Mouse (Mus musculus) thymus, postnatal 25 days (tissue): ENCODE measurements around the gene Glul.

Source experiments
- DNase-seq: peaks from one replicate; pipeline ENCODE4 v3.0.0; 2022

Glul gene

DNA sequence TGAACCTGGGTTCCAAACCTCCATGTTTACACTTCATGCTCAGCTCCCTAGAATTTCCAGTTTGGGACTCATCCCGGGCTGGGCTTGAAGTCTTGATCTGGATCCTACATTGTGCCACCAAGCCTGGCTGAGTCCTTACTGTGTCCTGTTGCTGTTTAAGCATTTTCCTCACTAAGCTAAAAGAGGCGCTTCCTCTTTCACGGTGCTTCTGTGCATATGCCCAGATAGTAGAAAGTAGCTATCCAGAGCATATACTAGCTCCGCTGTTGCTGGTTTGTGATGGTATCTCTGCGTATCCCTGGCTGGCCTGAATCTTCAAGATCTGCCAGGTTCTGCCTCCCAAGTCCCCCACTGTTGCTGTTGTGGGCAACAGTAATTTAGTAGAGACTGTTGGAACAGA is 10.7 kb downstream of the Glul start:
- no peak for DNase-seq

DNA sequence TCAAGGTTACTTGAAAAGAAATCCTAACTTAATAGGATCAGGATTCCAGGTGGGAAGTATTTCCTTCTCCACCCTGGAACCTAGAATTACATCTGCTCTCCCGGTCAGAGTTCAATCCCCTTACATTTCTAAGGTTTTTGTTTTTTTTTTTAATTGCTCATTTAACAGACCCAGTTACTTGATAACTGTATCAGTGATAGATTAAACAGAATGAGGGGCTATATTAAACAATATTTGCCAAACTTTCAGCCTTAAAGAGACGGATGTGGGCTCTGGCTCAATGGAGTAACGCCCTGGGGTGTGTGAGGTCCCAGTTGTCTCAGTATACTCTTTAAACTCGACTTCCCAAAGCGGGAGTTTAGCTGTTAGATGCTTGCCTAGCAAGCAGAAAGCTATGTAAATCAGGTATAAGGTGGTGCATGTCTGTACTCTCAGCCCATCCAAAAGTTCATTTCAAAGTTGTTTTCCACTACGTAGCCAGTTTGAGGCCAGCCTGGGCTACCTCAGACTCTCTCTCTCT is 11.6 kb downstream of the Glul start:
- no peak for DNase-seq

DNA sequence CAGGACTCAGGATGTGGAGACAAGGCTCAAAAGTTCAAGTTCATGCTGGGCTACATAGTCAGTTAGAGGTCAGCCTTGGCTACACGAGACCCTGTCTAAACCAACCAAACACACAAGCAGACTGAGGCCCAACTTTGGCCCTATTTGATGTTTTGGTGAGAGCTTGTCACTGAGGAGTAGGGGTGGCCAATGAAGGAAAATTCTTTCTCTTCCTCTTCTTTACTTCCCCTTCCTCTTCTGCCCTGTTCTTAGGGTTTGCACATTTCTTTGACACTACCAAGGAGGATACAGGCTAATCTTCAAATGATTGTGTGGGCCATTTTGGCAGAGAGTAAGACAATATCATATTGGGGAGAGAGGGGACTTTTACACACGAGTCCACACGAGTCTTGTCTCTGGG is 14.1 kb downstream of the Glul start:
- no peak for DNase-seq

DNA sequence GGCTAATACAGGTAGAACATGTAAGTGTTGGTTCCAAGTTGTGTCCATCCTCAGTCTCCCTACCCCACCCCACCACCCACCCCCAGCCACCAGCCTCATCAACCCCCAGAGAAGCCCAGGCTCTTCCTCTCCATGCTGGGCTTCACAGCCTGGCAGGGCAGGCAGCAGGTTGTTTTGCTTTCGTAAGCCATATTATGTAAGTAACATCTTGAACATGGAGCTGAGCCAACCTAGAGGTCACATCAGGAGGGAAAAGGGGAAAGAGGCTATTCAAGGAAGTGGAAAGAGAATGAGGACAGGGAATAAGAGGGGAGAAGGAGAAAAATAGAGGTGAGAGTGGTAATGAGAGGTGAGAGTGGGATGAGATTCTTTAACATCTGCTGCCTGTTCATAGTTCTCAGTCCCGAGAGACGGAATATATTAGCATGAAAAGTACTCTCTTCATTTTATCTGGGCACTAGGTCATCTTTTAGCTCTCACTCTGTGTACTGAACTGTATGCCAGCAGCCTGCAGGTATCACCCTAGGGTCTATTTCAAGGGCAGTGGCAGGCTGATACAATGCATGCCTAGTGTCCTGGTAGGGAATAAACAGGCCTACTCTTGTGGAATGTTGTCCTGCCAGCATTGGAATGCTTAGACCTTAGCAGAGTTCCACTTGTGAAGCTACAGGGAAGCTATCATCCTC is 18.9 kb downstream of the Glul start:
- no peak for DNase-seq

DNA sequence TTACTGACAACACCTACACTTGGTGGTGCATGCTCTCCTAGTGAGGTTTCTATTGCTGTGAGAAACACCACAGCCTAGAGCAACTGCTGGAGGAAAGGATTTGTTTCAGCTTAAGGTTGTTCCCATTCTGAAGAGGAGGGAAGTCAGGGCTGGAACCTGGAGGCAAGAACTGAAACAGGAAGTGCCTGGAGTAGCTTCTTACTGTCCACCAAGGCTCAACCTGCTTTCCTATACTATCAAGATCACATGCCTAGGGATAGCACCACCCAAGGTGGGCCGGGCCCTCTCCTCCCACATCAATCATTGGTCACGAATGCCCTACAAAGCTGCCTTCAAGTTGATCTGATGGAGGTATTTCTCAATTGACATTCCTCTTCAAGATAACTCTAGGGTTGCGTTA is 21.9 kb downstream of the Glul start:
- DNase-seq, result no peak

DNA sequence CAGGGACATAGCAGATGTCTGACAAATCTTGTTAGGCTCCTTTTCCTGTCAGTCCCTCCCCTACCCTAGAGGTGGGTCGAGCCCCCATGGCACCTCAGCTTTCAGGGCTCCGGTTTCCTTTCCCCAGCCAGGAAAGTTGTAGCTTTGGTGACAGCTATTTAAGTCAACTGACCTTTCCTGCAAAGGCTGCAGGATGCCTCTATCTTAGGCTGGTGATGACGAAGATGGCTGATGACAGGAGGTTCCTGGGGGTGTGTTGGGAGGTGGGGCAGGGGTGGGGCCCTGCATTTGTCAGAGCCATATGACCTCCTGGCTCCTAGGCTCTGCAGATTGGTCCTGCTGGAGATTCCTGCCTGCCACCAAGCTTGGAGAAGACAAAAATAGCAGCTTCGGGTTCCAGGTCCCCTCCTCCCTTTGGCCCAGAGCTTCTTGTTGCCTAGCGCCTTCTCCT is 22.9 kb downstream of the Glul start:
- no peak for DNase-seq

DNA sequence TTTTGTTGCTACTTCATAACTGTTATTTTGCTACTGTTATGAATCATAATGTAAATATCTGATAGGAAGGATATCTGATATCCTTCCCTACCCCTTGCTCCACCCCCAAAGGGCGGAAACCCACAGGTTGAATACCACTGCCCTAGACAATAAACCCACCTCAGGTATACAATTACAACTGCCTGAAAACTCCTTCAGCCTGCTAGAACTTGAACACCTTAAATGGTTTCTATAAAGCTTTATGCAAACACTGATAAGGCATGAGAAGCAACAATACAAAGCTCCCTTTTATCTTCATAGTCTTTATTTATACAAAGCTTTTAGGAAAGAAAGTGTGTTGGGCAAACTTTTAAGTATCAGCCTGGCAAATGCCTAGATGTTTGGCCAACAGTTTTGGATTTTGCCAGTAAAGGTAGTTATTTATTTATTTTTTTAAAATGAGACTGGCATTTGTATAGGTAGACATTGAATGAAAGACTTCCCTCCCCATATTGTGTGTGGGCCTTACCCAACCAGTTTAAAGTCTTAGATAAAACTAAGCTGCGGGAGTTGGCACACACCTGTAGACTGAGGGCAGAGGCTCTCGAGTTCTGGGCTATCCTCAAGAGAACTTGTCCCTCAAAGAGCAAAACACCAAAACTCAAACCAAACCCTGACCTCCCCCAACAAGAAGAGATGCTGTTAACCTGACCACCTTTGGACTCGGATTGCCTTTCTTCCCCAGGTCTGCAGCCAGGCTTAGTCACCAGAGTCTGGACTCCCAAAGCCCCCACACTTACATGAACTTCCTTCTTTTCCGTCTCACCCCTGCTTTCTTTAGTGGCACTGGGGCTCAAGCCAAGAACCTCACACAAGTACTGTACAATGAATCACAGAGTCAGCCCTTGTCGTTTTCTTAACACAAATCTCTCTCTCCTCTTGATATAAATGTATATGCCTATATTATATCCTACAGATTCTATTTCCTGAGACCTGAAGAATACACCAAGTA is 24.9 kb downstream of the Glul start:
- no peak for DNase-seq

DNA sequence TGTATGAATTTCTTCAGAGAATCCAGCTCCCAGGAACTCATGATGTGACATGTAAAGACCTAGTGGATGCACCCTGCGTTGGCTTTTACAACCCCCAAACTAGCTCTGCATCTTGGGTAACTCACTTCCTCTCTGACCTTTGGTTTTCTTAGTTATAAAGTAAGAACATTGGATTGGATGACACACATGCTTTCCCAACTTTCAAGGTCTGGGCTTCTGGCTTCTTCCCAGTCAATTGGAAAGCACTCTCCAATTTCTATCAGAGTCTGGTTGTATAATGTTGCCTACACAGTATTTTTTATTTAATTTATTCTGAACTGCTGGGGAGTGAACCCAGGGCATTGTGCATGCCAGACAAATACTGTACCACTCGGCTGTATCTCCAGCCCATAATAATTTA is 30.7 kb downstream of the Glul start:
- DNase-seq, result no peak

DNA sequence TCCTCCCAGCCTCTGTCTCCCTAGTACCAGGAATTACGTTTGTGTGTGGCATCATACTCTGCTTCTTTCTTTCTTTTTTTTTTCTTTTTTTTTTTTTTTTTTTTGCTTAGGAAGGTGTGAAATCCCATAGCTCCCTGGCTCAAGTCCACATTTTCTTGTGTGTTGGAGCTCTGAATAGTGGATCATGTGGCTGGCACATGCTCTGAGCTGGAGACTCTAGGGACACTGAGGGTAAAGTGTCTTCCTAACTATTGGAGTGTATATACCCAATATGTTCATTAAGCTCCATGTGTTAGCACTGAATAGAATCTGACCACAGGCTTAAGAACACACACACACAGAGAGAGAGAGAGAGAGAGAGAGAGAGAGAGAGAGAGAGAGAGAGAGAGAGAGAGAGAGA is 34.0 kb downstream of the Glul start:
- DNase-seq, result no peak

DNA sequence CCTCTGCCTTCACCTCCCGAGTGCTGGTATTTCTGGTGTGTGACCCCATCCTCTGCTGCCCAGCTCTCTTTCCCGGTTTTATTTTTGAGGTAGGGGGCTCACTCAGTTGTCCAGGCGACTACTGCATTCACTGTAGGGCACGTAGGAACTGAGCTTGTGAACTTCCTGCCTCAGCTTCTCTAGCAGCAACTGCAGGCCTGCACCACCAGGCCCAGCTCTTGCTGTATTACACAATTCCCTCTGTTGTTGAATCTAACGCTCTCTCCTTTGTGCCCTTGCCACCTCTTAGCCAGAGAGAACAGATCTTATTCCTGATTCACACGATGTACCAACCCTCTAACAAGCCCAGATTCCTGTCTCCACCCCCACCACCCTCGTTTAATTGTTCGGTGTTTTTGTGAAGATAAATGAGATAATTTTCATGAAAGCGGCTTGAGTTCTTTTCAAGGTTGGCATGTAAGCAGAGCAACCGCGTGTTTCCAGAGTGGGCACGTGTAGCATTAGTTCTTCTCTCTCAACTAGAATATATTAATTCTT is 36.2 kb downstream of the Glul start:
- no peak for DNase-seq

DNA sequence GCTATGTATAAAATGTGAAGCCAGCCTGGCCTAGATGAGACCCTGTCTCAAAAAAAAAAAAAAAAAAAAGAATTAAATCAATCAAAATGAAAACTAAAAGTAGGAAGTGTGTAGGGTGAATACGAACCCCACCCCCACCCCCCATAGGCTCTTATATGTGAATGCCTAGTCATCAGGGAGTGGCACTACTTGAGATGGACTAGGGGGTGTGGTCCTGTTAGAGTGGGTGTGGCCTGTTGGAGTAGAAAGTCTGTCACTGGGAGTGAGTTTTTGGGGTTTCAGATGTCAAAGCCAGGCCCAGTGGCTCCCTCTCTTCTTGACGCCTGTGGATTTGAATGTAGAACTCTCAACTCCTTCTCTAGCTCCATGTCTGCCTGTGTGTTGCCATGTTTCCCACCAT is 37.3 kb downstream of the Glul start:
- DNase-seq, result no peak

DNA sequence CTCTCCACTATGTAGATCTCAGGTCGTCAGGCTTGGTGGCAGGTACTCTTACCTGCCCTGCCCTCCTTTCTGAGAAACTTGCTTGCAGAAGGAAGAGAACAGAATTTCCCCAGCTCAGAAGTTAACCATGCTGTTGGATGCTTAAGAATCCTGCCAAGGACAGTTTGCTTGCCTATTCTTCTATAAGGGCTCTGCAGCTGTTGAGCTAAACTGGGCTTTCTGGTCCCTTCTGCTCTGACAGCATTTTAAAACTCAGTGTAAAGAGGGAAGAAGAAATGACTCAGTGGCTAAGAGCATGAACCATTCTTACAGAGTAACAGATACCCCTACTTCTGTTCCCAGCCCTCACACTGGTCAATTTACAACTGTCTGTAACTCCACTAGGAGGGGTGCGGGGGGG is 41.2 kb downstream of the Glul start:
- DNase-seq, result no peak

DNA sequence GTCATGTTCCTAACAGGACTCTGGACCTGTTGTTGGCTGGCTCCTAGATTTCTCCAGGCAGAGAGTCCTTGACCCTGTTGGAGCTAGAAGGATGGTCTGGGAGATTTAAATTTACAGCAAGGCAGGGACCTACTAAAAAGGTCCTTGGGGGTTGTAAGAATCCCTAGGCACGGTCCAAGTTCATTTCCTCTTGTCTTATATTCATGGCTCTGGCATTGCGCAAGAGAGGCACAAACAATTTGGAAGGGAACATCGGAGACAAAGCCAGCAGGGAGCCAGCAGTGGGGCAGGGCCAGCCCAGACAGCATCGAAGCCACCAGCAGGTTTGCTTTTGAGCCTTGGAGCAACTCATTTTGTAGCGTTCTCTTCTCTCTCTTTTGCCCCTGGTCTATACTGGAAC is 45.4 kb downstream of the Glul start:
- no peak for DNase-seq

DNA sequence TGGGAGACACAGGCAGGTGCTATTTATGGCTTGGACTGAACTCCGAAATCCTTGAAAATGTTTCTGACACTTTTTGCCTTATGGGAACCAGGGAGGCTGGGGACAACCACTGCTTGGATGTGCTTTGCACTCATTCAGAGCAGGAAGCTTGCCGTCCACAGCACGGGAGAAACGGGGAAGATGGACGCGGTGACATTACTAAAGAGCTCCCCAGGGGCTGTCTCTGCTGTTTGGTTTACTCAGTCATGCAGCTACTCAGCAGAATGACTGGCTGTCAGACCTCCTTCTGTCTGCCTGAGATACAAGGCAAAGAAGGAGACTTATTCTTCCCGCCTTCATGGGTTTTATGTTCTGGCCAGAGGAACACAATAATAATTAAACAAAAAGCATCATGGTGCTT is 47.2 kb downstream of the Glul start:
- DNase-seq, result no peak

DNA sequence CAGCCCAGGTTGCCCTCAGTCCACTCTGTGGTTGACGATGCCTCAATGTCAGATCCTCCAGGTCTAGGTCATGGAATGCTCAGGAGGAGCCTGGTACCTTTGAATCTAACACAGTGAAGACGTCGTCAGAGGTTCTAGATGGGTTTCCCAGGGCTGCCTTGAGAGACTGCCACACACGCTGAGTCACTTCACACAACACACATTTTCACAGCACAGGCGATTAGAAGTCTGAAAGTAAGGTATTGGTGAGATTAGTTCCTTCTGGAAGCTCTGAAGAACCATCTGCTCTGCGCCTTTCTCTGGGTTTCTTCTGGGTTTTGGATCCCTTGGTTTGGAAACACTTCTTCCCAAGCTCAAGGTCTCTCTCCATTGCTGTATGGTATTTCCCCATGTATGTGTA is 48.1 kb downstream of the Glul start:
- no peak for DNase-seq

DNA sequence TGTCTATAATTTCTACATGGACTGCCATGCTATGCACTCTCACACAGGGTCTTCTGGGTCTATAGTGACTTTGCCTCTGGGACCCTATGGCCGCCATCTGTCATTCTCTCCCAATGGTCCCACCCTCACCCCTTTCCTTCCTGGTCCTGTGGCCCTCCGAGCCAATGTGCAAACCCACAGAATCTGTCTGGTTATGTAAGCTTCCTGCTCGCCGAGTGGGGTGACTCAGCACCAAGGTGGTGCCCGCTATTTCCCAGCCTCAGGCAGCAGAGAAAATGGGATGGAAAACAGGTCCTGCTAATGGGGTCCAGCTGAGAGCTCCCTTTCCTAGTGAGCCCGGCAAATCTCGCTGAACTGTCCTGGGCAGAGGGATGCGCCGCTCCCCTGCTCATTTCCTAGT is 53.5 kb downstream of the Glul start:
- no peak for DNase-seq

DNA sequence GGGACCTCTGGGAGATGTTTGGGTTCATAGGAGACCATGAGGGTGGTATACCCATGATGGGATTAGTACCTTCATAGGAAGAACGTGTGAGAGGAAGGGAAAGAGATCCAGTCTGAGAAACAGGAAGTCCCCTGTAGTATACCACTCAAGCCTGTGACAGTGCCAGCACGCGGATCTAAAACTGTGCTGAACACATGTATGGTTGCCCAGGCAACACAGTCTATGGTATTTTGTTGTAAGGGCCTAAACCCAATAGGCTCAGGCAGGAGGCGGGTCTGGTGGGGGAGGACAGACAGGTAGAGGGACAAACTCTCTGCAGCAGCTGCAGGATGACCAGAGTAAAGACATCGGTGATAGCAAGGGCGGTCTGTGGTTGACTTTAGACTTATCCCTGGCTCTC is 54.1 kb downstream of the Glul start:
- no peak for DNase-seq

DNA sequence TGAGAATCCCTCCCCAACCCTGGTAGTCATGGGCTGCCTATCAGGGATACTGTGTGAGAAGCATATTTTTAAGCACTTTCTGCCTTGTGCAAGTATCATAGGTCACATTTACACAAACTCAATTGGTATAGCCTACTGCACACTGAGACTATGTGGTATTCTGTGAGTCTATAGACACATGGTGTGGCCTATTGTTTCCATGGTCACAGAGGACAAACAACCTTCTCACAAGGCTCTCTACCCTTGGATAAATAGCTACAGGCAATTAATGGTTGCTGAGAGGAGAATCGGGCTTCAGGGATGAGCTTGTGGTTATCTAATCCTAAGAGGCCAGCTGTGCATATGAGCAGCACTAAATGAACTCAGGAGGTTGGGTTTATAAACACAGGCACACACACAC is 58.1 kb downstream of the Glul start:
- DNase-seq, result no peak
